Mouse (Mus musculus) small intestine, adult 2 months (tissue): ENCODE measurements around the gene Ttc7b.

ENCODE experiments used
- CTCF ChIP-seq: fragments of 200-500 bp; IDR thresholded peaks from 2 replicates; pipeline ENCODE4 v1.5.1; 2012; ENCODE audit warnings: low read depth, mild to moderate bottlenecking, control low read depth, inconsistent platforms, low read length, moderate library complexity, mixed read lengths; ENCODE audit not compliant: insufficient replicate concordance, insufficient read length; ENCODE audit errors: extremely low read depth
- POLR2A ChIP-seq: fragments of 200-500 bp; IDR thresholded peaks from 2 replicates; pipeline ENCODE4 v1.6.1; 2012; ENCODE audit warnings: low read depth, mild to moderate bottlenecking, control low read depth, inconsistent platforms, low read length, moderate library complexity

GRCm38 (mm10) chr12:100478615-100479014, 42.0 kb downstream of the Ttc7b start:
- TF ChIP-seq CTCF (no peak), POLR2A (no peak)
